Mouse (Mus musculus): ENCODE results near the gene Scube1. TPM values are rescaled to one million over a fixed set of nuclear protein-coding genes. Genes with fewer than 3 reads are reported as not detected.

The Scube1 gene
- total RNA-seq, 4 experiments from 2014 or later: 0.12 to 0.35 (median 0.22) TPM

- DNase-seq (ENCODE audit: low spot score in 2 of 2): no peak
These were observed 14.7 kb downstream of the Scube1 start for GRCm38 (mm10) chr15:83709889-83710774.

GRCm38 (mm10) chr15:83706528-83707199 lies 18.2 kb downstream of the Scube1 start:
- DNase-seq (ENCODE audit: low spot score in 2 of 2): no peak

GRCm38 (mm10) chr15:83700593-83700923 lies 24.3 kb downstream of the Scube1 start:
- DNase-seq (ENCODE audit: low spot score in 2 of 2): no peak

- no peak for DNase-seq (ENCODE audit: low spot score in 2 of 2)
These were observed 24.8 kb downstream of the Scube1 start for GRCm38 (mm10) chr15:83699834-83700592.

- no peak for DNase-seq (ENCODE audit: low spot score in 2 of 2)
These were observed 25.5 kb downstream of the Scube1 start for GRCm38 (mm10) chr15:83699132-83699833.

- DNase-seq (ENCODE audit: low spot score in 2 of 2): no peak
These were observed 28.0 kb downstream of the Scube1 start for GRCm38 (mm10) chr15:83696681-83697381.

- no peak for DNase-seq (ENCODE audit: low spot score in 2 of 2)
These were observed 29.7 kb downstream of the Scube1 start for GRCm38 (mm10) chr15:83695159-83695558.

GRCm38 (mm10) chr15:83691901-83692361 lies 32.9 kb downstream of the Scube1 start:
- DNase-seq (ENCODE audit: low spot score in 2 of 2): no peak

GRCm38 (mm10) chr15:83689946-83690345 lies 34.9 kb downstream of the Scube1 start:
- DNase-seq (ENCODE audit: low spot score in 2 of 2): no peak

- no peak for DNase-seq (ENCODE audit: low spot score in 2 of 2)
These were observed 38.2 kb downstream of the Scube1 start for GRCm38 (mm10) chr15:83686601-83687000.

GRCm38 (mm10) chr15:83685950-83686349 lies 38.9 kb downstream of the Scube1 start:
- no peak for DNase-seq (ENCODE audit: low spot score in 2 of 2)

- DNase-seq (ENCODE audit: low spot score in 2 of 2): no peak
These were observed 41.7 kb downstream of the Scube1 start for GRCm38 (mm10) chr15:83683051-83683561.

- no peak for DNase-seq (ENCODE audit: low spot score in 2 of 2)
These were observed 44.5 kb downstream of the Scube1 start for GRCm38 (mm10) chr15:83680300-83680699.

- DNase-seq (ENCODE audit: low spot score in 2 of 2): no peak
These were observed 45.1 kb downstream of the Scube1 start for GRCm38 (mm10) chr15:83679729-83680128.

GRCm38 (mm10) chr15:83678606-83679005 lies 46.2 kb downstream of the Scube1 start:
- no peak for DNase-seq (ENCODE audit: low spot score in 2 of 2)

- no peak for DNase-seq (ENCODE audit: low spot score in 2 of 2)
These were observed 46.7 kb downstream of the Scube1 start for GRCm38 (mm10) chr15:83678089-83678488.

GRCm38 (mm10) chr15:83677098-83677497 lies 47.7 kb downstream of the Scube1 start:
- no peak for DNase-seq (ENCODE audit: low spot score in 2 of 2)

- no peak for DNase-seq (ENCODE audit: low spot score in 2 of 2)
These were observed 48.5 kb downstream of the Scube1 start for GRCm38 (mm10) chr15:83676286-83676685.

- no peak for DNase-seq (ENCODE audit: low spot score in 2 of 2)
These were observed 51.2 kb downstream of the Scube1 start for GRCm38 (mm10) chr15:83673621-83674020.

GRCm38 (mm10) chr15:83667501-83667900 lies 57.3 kb downstream of the Scube1 start:
- no peak for DNase-seq (ENCODE audit: low spot score in 2 of 2)
